Mouse (Mus musculus): ENCODE measurements around the gene Apod.
"Not testable (repeated sequence)": the region's sequence is repeated elsewhere in the genome, so short reads cannot be mapped to it uniquely, and the experiment has no call there.

Gene Apod

GRCm38 (mm10) chr16:31321501-31321900 is 6.9 kb upstream of the Apod start:
- no peak for DNase-seq (ENCODE audit: low spot score in 2 of 2)

DNA sequence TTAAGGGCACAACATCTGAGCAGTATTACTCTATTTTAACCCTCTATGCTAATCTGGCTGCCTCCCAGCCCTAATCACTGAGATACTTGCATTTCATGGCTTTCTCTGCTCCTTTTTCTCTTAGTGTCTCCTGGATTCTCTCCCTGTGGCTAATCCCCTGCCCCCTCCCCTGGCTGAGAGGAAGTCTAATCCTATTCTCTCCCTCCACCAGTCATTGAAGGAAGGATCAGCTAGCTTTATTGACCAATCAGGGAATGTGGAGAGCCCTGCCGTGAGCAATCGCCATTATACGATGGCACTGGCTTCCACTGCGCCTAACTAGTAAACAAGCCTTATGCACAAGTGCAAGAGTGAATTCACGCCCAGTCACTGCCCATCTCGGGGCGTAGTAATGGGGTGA is 6.3 kb upstream of the Apod start:
- DNase-seq (ENCODE audit: low spot score in 2 of 2) = no peak

- not testable (repeated sequence) for DNase-seq (ENCODE audit: low spot score in 2 of 2)
These were observed 5.1 kb upstream of the Apod start for GRCm38 (mm10) chr16:31319723-31320122.

DNA sequence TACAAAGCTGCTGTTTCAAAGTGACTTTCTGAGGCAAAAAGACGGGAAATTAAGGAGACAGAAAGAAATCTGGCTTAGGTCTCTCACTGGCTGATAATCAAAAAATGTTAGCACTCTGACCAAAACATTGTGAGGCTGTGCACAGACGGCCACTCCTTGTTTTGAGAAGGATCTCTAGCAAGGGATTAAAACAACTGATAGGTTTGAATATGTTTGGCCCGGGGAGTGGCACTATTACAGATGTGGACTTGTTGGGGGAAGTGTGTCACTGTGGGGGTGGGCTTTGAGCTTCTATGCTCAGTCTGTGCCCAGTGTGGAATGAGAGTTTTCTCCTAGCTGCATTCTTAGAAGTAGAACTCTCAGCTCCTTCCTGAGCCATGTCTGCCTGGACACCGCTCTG is 4.7 kb upstream of the Apod start:
- DNase-seq (ENCODE audit: low spot score in 2 of 2) = no peak

DNA sequence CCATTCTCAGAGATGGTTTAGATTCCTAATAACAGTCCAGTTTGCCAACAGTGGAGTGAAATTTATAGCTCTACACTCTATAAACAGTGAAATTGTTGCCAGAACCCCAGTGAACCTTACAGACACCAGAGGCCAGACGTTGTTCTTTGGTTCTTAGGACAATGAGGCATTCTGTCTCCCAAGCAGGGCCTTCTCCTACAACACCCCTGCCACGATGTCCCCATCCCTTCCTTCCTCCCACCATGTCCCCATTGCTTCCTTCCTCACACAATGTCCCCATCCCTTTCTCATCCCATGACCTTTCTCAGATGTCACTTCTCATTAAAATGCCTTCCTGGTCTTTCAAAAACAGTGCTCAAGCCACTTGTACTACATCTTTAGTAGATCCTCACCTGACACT is 3.8 kb upstream of the Apod start:
- no peak for DNase-seq (ENCODE audit: low spot score in 2 of 2)

- not testable (repeated sequence) for DNase-seq (ENCODE audit: low spot score in 2 of 2)
These were observed 1.9 kb upstream of the Apod start for GRCm38 (mm10) chr16:31316246-31317143.

- DNase-seq (ENCODE audit: low spot score in 2 of 2) = no peak
These were observed 686 bp upstream of the Apod start for GRCm38 (mm10) chr16:31315294-31315693.

GRCm38 (mm10) chr16:31313611-31314010 is 997 bp downstream of the Apod start:
- no peak for DNase-seq (ENCODE audit: low spot score in 2 of 2)

- DNase-seq (ENCODE audit: low spot score in 2 of 2) = no peak
These were observed 2.3 kb downstream of the Apod start for GRCm38 (mm10) chr16:31312296-31312695.

- DNase-seq (ENCODE audit: low spot score in 2 of 2) = no peak
These were observed 9.2 kb downstream of the Apod start for GRCm38 (mm10) chr16:31305199-31305919.

GRCm38 (mm10) chr16:31303276-31303675 is 11.3 kb downstream of the Apod start:
- no peak for DNase-seq (ENCODE audit: low spot score in 2 of 2)

- DNase-seq (ENCODE audit: low spot score in 2 of 2) = no peak
These were observed 13.6 kb downstream of the Apod start for GRCm38 (mm10) chr16:31300883-31301532.

GRCm38 (mm10) chr16:31300467-31300866 is 14.1 kb downstream of the Apod start:
- no peak for DNase-seq (ENCODE audit: low spot score in 2 of 2)

- no peak for DNase-seq (ENCODE audit: low spot score in 2 of 2)
These were observed 14.7 kb downstream of the Apod start for GRCm38 (mm10) chr16:31299960-31300353.

GRCm38 (mm10) chr16:31299164-31299959 is 15.2 kb downstream of the Apod start:
- no peak for DNase-seq (ENCODE audit: low spot score in 2 of 2)

DNA sequence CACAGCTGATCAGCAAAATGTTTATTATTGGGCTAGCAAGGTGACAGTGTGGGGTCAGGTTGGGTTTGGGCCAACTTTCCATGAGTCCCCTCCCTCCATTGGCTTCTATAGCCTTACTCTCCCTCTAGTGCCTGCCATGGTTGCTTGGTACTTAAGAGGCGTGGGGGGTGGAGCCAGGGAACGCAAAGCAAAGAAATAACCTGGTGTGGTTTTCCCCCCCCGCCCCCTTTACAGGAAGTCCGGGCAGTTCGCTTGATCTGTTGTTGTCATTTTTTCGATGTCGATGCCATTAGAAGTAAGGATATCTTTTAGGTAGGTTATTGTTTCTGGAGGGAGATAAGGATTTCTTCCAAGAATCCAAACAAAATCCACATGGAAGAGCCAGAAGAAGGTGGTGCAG is 17.5 kb downstream of the Apod start:
- peak in 1 of 2 experiments; percentile 13 for DNase-seq (ENCODE audit: low spot score in 2 of 2)

DNA sequence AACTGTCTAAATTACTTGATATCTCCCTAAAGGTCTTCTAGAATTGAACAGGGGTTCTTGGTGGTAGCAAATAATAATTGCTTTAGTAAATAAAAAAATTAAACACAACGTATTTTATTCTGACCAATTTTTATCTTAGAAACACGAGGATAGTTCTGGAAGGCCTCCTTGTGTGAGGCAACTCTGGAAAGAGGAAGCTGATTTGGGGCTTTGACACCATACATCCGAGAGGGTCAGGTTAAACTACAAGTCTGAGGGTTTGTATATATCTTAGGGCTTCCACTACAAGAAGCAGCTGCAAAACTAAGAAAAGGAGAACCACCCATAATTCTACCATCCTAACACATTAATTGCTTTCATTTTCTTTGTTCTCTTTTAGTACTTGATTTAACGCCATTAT is 20.8 kb downstream of the Apod start:
- no peak for DNase-seq (ENCODE audit: low spot score in 2 of 2)

DNA sequence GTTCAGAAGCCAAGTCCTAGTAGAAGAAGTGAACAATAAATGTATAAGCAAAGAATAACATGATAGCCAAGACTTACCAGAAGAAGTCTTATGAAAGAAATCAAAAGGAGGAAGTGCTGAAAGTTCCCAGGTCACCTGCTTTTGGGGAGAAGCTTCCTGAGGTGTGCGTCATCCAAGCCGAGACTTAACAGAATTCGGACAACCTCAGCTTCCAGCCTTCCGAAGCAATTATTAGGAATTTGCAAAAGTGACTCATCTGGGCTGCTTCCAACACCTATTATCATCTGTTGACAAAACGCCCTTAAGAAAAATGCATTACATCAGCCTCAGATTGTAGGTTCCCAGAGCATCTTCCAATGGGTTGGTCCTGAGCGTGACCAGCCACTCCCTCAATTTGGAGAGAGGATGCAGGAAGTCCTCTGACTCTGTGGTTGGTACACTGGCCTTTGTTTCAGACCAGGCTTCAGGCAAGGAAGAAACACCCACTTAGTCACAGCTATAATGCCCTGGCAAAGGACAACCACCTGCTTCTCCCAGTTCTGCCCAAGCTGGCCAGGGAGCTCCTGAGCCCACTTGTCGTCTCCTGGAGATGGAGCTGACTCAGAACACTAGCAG is 23.8 kb downstream of the Apod start:
- DNase-seq (ENCODE audit: low spot score in 2 of 2) = no peak

DNA sequence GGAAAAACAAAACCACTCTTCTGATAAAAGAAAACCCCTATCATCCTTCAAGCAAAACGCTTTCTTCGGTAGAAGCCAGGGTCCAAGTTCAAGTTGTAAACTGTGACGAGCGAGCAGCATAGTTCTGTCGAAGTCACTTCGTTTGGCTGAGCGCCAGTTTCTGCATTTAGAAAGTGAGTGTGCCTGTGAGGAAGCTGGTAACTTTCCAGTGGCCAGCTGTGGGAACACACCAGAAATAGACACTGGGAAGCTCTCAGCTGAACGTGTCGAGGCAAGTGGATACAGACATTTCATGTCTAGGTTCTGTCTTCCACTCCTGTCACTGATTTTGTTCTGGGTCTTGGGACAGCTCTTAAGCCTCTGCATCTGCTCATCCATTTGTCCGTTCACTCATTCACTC is 24.3 kb downstream of the Apod start:
- peak; percentile 47 to 58 for DNase-seq (ENCODE audit: low spot score in 2 of 2)

DNA sequence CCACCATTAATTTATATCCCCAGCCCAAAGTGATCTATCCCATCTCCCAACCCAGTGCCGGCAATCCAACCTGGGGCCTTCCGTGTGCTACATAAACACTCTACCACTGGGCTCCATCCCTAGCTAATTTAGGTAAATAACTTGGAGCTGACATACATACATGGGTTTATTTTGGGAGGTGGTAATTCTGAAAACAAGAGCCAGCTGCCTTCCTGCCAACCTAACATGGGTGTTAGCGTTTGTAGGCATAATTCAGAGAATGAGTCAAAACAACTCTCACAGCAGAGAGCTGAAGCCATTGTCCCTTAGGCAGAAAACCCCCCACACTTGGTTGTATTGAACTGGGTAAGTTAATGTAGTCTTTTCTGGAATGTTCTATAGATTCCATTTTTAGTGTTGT is 26.9 kb downstream of the Apod start:
- DNase-seq (ENCODE audit: low spot score in 2 of 2) = no peak

DNA sequence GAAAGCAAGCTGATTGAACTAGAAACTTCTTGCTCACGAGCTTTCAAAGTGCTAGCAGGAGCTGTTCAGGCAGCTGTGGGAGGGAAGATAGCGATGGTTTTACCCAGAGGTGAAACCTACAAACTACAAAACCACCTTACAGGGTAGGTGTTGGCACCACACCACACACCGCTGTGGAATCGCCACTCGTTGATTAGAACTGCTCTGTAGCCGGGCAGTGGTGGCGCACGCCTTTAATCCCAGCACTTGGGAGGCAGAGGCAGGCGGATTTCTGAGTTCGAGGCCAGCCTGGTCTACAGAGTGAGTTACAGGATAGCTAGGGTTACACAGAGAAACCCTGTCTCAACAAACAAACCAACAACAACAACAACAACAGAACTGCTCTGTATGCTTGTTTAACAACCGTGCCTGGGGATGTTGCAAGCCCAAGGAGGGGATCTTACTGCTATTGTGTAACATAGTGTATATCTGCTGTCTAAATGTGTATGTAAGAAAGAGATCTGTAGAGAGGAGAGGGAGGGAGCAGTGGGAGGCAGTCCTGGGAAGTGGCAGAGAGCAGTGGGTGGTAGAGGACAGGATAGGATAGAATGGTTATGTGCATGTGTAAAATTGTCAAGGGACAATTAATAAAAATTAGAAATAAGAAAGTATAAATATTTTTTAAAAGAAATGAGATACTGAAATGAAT is 27.7 kb downstream of the Apod start:
- DNase-seq (ENCODE audit: low spot score in 2 of 2) = no peak

Data from spleen, postnatal 36 days (tissue).